Mouse (Mus musculus): ENCODE data around the gene Pde4c.

GRCm38 (mm10) chr8:70729808-70730475 is 6.4 kb downstream of the Pde4c start:
- no peak for TF ChIP-seq USF1 (IDR thresholded peaks at IDR 0.05; ENCODE audit: low read depth)
- no peak for TF ChIP-seq E2F4 (IDR thresholded peaks at IDR 0.05; ENCODE audit: insufficient read depth)
- no peak for TF ChIP-seq POLR2A (IDR thresholded peaks at IDR 0.05; ENCODE audit: insufficient read length, low read depth)
- no peak for TF ChIP-seq POLR2AphosphoS2 (IDR thresholded peaks at IDR 0.05; ENCODE audit: insufficient read length, low read depth)
- no peak for TF ChIP-seq TCF3 (IDR thresholded peaks at IDR 0.05; ENCODE audit: insufficient read length, low read depth)
- no peak for TF ChIP-seq MYOG (IDR thresholded peaks at IDR 0.05; ENCODE audit: control insufficient read depth in 1 of 3, insufficient read depth in 1 of 3, insufficient read length in 2 of 3, low read depth in 2 of 3)
- no peak for TF ChIP-seq MAX (IDR thresholded peaks at IDR 0.05; ENCODE audit: low read depth)
- no peak for TF ChIP-seq TCF12 (IDR thresholded peaks at IDR 0.05; ENCODE audit: insufficient read depth, poor library complexity, severe bottlenecking)
- TF ChIP-seq MYOD1 (IDR thresholded peaks at IDR 0.05; ENCODE audit: control insufficient read depth in 1 of 3, insufficient read length in 2 of 3, low read depth in 2 of 3), result no peak
- no peak for TF ChIP-seq SRF (IDR thresholded peaks at IDR 0.05; ENCODE audit: control insufficient read depth, insufficient read length, low read depth)
- TF ChIP-seq CEBPB (IDR thresholded peaks at IDR 0.05; ENCODE audit: insufficient read depth, poor library complexity, severe bottlenecking), result no peak
- TF ChIP-seq REST (IDR thresholded peaks at IDR 0.05; ENCODE audit: insufficient read depth, insufficient read length), result no peak

All from myocyte (in vitro differentiated cells).